Mouse (Mus musculus): ENCODE measurements around the gene Dnlz.

Dnlz gene

DNA sequence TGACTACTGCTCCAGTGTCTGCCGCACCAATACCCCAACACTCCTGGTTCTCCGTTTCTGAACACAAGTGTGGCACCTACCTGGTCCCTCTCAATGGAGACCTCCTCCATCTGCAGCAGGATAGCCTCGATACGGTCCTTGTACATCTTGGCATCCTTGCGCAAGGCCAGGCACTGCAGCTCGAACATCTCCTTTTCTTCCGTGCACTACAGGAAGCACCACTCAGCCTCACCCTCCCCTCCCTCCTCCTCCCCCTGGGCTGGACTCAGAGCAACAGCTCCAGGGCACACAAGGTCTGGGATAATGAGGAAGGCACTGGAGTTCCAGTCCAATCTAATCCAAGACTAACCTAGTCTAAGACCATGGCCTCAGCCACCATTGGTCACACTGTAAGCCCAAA, 4.8 kb upstream of the Dnlz start:
- DNase-seq, result peak; percentile 41 to 75

DNA sequence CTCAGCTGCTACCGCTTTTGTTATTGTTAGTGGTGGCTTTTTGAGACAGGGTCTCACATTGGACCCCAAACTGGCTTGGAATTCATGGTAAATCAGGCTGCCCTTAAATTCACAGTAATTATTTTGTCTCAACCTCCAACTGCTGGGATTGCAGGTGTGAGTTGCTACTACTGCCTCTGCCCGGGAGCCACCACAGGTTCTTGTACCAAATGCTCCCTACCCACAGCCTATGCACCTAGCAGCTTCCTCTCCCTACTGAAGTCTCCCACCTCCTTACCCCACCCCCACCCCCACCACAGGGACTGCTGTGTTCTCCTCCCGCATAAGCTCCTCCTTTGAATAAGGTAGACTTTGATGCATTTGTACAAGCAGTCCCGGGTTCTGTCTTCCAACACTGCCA, 4.3 kb upstream of the Dnlz start:
- DNase-seq, result no peak

DNA sequence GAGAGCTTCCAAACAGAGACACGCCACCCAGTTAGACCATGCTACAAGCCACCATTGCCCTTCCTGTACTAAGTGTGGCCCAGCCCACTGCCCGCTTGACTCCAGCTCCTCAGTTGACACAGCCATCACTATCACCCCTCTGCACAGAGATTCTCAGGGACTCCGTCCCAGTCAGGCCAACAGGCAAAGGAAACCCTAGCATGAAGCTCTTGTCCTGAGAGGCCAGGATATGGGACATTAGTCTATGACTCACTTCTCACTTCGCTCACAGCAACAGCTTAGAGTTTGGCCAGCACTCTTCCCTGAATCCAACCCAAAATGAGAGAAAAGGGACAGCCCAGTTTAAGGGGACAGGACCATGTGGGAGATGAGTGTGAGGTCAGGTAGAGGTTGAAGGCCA, 2.5 kb upstream of the Dnlz start:
- DNase-seq, result no peak

- DNase-seq, result no peak
These were observed 1.4 kb upstream of the Dnlz start for GRCm38 (mm10) chr2:26353066-26353980.

- DNase-seq, result no peak
These were observed 491 bp upstream of the Dnlz start for GRCm38 (mm10) chr2:26352291-26352910.

GRCm38 (mm10) chr2:26348241-26348640, 3.7 kb downstream of the Dnlz start:
- DNase-seq, result peak; percentile 61 to 82

GRCm38 (mm10) chr2:26342609-26343490, 9.1 kb downstream of the Dnlz start:
- peak; percentile 57 to 78 for DNase-seq

- DNase-seq, result peak; percentile 75 to 87
These were observed 9.9 kb downstream of the Dnlz start for GRCm38 (mm10) chr2:26342044-26342443.

GRCm38 (mm10) chr2:26341510-26341981, 10.4 kb downstream of the Dnlz start:
- DNase-seq, result peak in 1 of 2 experiments; percentile 53

- no peak for DNase-seq
These were observed 12.7 kb downstream of the Dnlz start for GRCm38 (mm10) chr2:26339204-26339551.

GRCm38 (mm10) chr2:26338302-26339203, 13.4 kb downstream of the Dnlz start:
- DNase-seq, result no peak

GRCm38 (mm10) chr2:26330702-26331101, 21.2 kb downstream of the Dnlz start:
- no peak for DNase-seq

DNA sequence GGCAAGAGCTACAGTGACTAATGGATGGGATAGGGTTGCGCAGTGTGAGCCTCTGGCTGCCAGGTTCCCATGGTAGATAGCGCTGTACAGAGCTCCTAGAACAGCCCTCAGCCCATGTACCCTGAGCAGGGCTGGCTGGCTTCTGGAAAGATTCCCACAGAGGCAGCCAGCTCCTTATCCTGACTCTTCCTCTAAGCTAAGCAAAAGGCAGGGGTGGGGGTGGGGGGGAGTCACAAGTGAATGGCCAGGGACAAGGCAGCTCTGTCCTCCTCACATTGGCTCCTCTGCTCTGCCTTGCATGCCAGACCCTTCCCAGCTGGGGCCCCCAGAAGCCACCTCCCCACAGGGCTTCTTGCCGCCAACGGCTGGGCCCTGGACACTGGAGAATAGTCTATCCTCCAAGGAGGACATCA, 21.8 kb downstream of the Dnlz start:
- DNase-seq, result no peak

DNA sequence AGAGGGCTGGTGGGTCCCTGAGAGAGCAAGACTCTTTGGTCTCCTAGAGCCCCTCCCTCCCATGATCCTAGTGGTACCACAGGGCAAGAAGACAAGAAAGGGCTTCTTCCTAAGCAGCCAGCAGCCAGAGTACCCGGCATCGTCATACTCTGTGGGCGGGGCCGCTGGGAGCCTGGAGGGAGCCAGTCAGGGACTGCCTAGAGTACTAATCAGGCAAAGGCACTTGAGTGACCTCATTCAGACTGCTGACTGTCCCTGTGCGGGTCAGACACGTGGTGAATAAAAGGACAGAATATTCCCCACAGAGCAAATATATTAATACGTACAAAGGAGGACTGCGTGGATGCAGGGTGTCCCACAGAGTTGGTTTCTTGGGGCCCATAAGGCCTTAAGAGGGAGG, 22.5 kb downstream of the Dnlz start:
- DNase-seq, result no peak

DNA sequence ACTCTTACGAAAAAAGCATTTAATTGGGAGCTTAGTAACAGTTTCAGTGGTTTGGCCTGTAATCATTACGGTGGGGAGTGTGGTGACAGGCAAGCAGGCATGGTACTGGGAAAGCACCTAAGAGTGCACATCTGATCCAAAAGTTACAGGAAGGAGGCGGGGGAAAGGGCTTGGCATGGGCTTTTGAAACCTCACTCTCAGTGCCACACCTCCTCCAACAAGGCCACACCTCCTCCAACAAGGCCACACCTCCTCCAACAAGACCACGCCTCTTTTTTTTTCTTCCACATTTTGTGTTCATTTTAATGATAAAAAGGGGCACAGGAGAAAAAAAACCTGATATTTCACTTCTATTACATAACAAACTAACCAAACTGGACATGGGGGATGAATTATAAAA, 24.1 kb downstream of the Dnlz start:
- DNase-seq, result peak in 1 of 2 experiments; percentile 36

DNA sequence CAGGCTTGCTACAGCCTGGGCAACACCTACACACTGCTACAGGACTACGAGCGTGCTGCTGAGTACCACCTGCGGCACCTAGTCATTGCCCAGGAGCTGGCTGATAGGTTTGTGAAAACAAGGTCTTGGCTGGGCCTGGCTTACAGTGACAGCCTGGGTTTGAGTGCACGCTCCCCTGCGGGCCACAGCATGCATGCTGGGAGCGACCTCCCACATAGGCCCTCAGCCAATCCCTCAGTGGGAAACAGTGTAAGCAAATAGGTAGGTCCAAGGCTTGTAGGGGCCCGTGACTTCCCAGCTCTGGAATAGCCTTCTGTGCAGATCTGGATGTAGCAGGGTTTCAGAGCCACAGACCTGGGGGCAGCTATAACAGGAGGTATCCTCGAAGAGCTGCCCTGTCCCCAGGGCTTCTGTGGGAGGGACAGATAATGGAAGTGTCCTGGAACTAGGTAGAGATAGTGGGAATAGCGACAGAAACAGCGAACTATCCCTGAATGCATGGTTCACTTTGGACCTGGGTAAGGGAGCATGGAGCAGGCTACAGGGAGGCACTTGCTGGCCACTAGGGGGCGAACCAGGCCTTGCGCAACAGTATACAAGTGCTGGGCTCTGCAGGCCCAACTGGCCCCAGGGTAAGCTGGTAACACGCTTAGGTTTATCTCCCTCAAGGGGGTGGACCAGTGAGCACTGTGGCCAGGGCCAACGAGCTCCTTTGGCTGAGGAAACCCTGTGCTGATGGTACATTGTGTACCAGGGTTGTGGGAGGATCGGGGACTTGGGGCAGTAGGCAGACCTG, 26.3 kb downstream of the Dnlz start:
- peak; percentile 68 to 73 for DNase-seq

DNA sequence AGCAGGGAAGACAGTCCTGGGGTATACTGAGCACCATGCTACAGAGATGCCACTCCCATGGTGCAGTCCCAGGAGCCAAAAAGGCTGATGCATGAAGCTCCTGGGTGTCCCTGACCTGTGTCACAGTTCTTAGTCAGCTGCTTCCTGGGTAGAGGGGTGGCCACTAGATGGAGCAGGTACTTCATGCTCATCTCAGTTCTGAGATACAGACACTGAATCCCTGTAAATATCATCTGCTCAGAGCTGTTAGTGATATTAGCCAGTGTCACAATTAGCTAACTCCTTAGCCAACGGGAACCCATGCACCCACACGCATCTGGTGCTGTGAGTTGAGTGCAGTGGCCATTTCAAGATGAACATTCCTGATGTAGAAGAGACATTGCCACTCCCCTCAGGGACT, 27.0 kb downstream of the Dnlz start:
- DNase-seq, result no peak

GRCm38 (mm10) chr2:26323589-26324325, 28.2 kb downstream of the Dnlz start:
- DNase-seq, result no peak

- DNase-seq, result peak in 1 of 2 experiments; percentile 16
These were observed 31.4 kb downstream of the Dnlz start for GRCm38 (mm10) chr2:26320245-26321185.

Measured in lung, postnatal 4 days (tissue).